Mouse (Mus musculus) spleen, adult 2 months (tissue): Measurements from ENCODE around the gene Tcf7l2. TPM values are rescaled to one million over a fixed set of nuclear protein-coding genes. Genes with fewer than 3 reads are reported as not detected.

Source experiments
- DNase-seq, 2 experiments: peaks; one replicate each; pipeline versions ENCODE4 v3.0.0 to v3.0.0-alpha.2; 2012 to 2021; ENCODE audit warnings: low spot score in 2 of 2, low read depth in 1 of 2
- H3K27ac ChIP-seq: fragments of 200-500 bp; 2 replicates; pipeline ENCODE4 v1.5.1; 2012; ENCODE audit warnings: low read length, inconsistent platforms; ENCODE audit not compliant: insufficient read depth
- H3K27me3 ChIP-seq: fragments of 200-500 bp; 2 replicates; pipeline ENCODE4 v1.6.1; 2012; ENCODE audit warnings: mild to moderate bottlenecking, moderate library complexity, low read length, inconsistent platforms; ENCODE audit not compliant: control insufficient read depth, insufficient read depth
- H3K36me3 ChIP-seq: fragments of 200-500 bp; 2 replicates; pipeline ENCODE4 v1.6.1; 2012; ENCODE audit warnings: mild to moderate bottlenecking, low read length, inconsistent platforms; ENCODE audit not compliant: control insufficient read depth, insufficient read depth
- H3K4me1 ChIP-seq: fragments of 200-500 bp; 2 replicates; pipeline ENCODE4 v1.6.1; 2011; ENCODE audit warnings: inconsistent platforms; ENCODE audit not compliant: control insufficient read depth, insufficient read depth, insufficient read length
- H3K4me3 ChIP-seq: fragments of 200-500 bp; 2 replicates; pipeline ENCODE4 v1.5.1; 2011; ENCODE audit warnings: mild to moderate bottlenecking, inconsistent platforms; ENCODE audit not compliant: insufficient read depth, insufficient read length; ENCODE audit errors: extremely low read depth
- CTCF ChIP-seq: fragments of 200-500 bp; IDR thresholded peaks from 2 replicates; pipeline ENCODE4 v1.5.1; 2011; ENCODE audit warnings: mild to moderate bottlenecking, inconsistent platforms; ENCODE audit not compliant: insufficient read depth, insufficient read length, insufficient replicate concordance; ENCODE audit errors: extremely low read depth
- POLR2A ChIP-seq: fragments of 200-500 bp; IDR thresholded peaks from 2 replicates; pipeline ENCODE4 v1.6.1; 2011; ENCODE audit warnings: low read depth, low read length, inconsistent platforms
- WGBS: fragments of 180-500 bp; shearing (Covaris S2); methylation state at CpG from one replicate; pipeline ENCODE4 v1.1.7; 2018; 5-methylcytosine and 5-hydroxymethylcytosine counted together
- polyA plus RNA-seq: library from polyadenylated mRNA; depleted of rRNA; stranded (reverse); fragments of >200 nt; gene quantifications from 2 replicates; pipeline ENCODE4 v1.2.3, GENCODE M21; 2012

Tcf7l2 gene
- polyA plus RNA-seq, 1 experiment = 11.3 TPM

- Histone ChIP-seq H3K4me3 (no peak overlapping the region), H3K27me3 (no peaks in the 10 kb centered on the region), H3K4me1 (no peaks in the 10 kb centered on the region), H3K27ac (no peak overlapping the region), H3K36me3 (no peaks in the 10 kb centered on the region)
- no peak for DNase-seq
- TF ChIP-seq POLR2A = no peak
- TF ChIP-seq CTCF = no peak
- WGBS = 84% methylated on average over 7 of the region's 7 CpGs
Observed at GRCm38 (mm10) chr19:55820202-55820601, 78.6 kb downstream of the Tcf7l2 start.

GRCm38 (mm10) chr19:55825001-55825827 is 83.6 kb downstream of the Tcf7l2 start:
- H3K4me3 ChIP-seq = no peak overlapping the region
- no peaks in the 10 kb centered on the region for H3K4me1 ChIP-seq
- no peak for DNase-seq
- H3K27ac ChIP-seq = no peak overlapping the region
- no peaks in the 10 kb centered on the region for H3K27me3 ChIP-seq
- TF ChIP-seq POLR2A (no peak), CTCF (no peak)
- no peaks in the 10 kb centered on the region for H3K36me3 ChIP-seq
- 84% methylated on average over 8 of the region's 8 CpGs for WGBS

- Histone ChIP-seq H3K27ac (no peak overlapping the region), H3K4me1 (no peaks in the 10 kb centered on the region), H3K4me3 (no peak overlapping the region), H3K36me3 (no peaks in the 10 kb centered on the region), H3K27me3 (no peaks in the 10 kb centered on the region)
- WGBS = 92% methylated on average over 10 of the region's 10 CpGs
- no peak for DNase-seq
- TF ChIP-seq POLR2A (no peak), CTCF (no peak)
Observed at GRCm38 (mm10) chr19:55825951-55826507, 84.4 kb downstream of the Tcf7l2 start.

- no peaks in the 10 kb centered on the region for H3K27me3 ChIP-seq
- H3K4me1 ChIP-seq = no peaks in the 10 kb centered on the region
- H3K27ac ChIP-seq = no peak overlapping the region
- DNase-seq = no peak
- TF ChIP-seq CTCF = no peak
- no peak for TF ChIP-seq POLR2A
- WGBS = 65% methylated on average over 13 of the region's 13 CpGs
- H3K4me3 ChIP-seq = no peak overlapping the region
- no peaks in the 10 kb centered on the region for H3K36me3 ChIP-seq
Observed at GRCm38 (mm10) chr19:55827613-55828259, 86.1 kb downstream of the Tcf7l2 start.

- H3K36me3 ChIP-seq = no peaks in the 10 kb centered on the region
- TF ChIP-seq CTCF (no peak), POLR2A (no peak)
- WGBS = 85% methylated on average over 9 of the region's 9 CpGs
- H3K27ac ChIP-seq = no peak overlapping the region
- DNase-seq = no peak
- H3K4me3 ChIP-seq = no peak overlapping the region
- H3K4me1 ChIP-seq = no peaks in the 10 kb centered on the region
- H3K27me3 ChIP-seq = no peaks in the 10 kb centered on the region
Observed at GRCm38 (mm10) chr19:55830976-55831559, 89.4 kb downstream of the Tcf7l2 start.

GRCm38 (mm10) chr19:55832122-55832521 is 90.5 kb downstream of the Tcf7l2 start:
- DNase-seq = no peak
- Histone ChIP-seq H3K27ac (no peak overlapping the region), H3K4me1 (no peaks in the 10 kb centered on the region), H3K36me3 (no peaks in the 10 kb centered on the region), H3K4me3 (no peak overlapping the region), H3K27me3 (no peaks in the 10 kb centered on the region)
- 89% methylated on average over 4 of the region's 4 CpGs for WGBS
- TF ChIP-seq CTCF = no peak
- TF ChIP-seq POLR2A = no peak
